Mouse (Mus musculus): ENCODE measurements around the gene Gm7102. TPM values are rescaled to one million over a fixed set of nuclear protein-coding genes. Genes with fewer than 3 reads are reported as not detected.
A peak's percentile ranks its signal among the peaks of the same experiment; 100 is the strongest.
"Not testable (repeated sequence)": the region's sequence is repeated elsewhere in the genome, so short reads cannot be mapped to it uniquely, and the experiment has no call there.

The Gm7102 gene
- not detected in 2 replicates for polyA plus RNA-seq (2016; fragmentation: Nextera tagmentation; extraction: Ambion mirVana)

- H3K9me3 ChIP-seq (replicated peaks): peaks cover 5% of the 10 kb centered on the region; the same call in 1 of the 2 replicates
- H3K9ac ChIP-seq: no peak within 1 kb of the TSS
- peak within 1 kb of the TSS; percentile 47 for H3K4me2 ChIP-seq (replicated peaks)
- no peaks in the 10 kb centered on the region for H3K36me3 ChIP-seq
- H3K4me1 ChIP-seq: no peaks in the 10 kb centered on the region
- ATAC-seq (ENCODE audit: low FRiP score): no peak
- WGBS: 39% methylated on average over 39 of the region's 39 CpGs
- H3K4me3 ChIP-seq: peak within 1 kb of the TSS; percentile 29
- H3K27me3 ChIP-seq: peaks cover 8% of the 10 kb centered on the region; the same call in 1 of the 2 replicates
- no peak within 1 kb of the TSS for H3K27ac ChIP-seq
These were observed at the start of gene Gm7102 for GRCm38 (mm10) chr19:61175756-61176324. TSS of gene Gm7102 (minus strand) at chr19:61176309.

GRCm38 (mm10) chr19:61224678-61225525 is 48.8 kb upstream of the Gm7102 start:
- Histone ChIP-seq H3K4me3 (peak overlapping the region; percentile 64), H3K27ac (no peak overlapping the region), H3K4me1 (peaks cover 4% of the 10 kb centered on the region), H3K9ac (0 out of 2 replicates have a peak overlapping the region, but pooled peaks have one; percentile 32), H3K4me2 (replicated peaks) (peak overlapping the region; percentile 59), H3K9me3 (replicated peaks) (peaks cover 11% of the 10 kb centered on the region; the same call in 1 of the 2 replicates), H3K36me3 (no peaks in the 10 kb centered on the region), H3K27me3 (peaks cover 5% of the 10 kb centered on the region)
- peak; percentile 33 for ATAC-seq (ENCODE audit: low FRiP score)
- WGBS: 33% methylated on average over 51 of the region's 53 CpGs

GRCm38 (mm10) chr19:61223706-61224328 is 47.7 kb upstream of the Gm7102 start:
- H3K27me3 ChIP-seq: peaks cover 5% of the 10 kb centered on the region
- ATAC-seq (ENCODE audit: low FRiP score): no peak
- no peak overlapping the region for H3K27ac ChIP-seq
- peaks cover 4% of the 10 kb centered on the region for H3K4me1 ChIP-seq
- H3K4me2 ChIP-seq (replicated peaks): no peak overlapping the region
- peaks cover 11% of the 10 kb centered on the region; the same call in 1 of the 2 replicates for H3K9me3 ChIP-seq (replicated peaks)
- 96% methylated on average over 6 of the region's 6 CpGs for WGBS
- H3K9ac ChIP-seq: no peak overlapping the region
- H3K36me3 ChIP-seq: no peaks in the 10 kb centered on the region
- H3K4me3 ChIP-seq: no peak overlapping the region

GRCm38 (mm10) chr19:61207506-61207905 is 31.4 kb upstream of the Gm7102 start:
- 82% methylated on average over 6 of the region's 6 CpGs for WGBS

GRCm38 (mm10) chr19:61199836-61200235 is 23.7 kb upstream of the Gm7102 start:
- no peak overlapping the region for H3K27ac ChIP-seq
- H3K36me3 ChIP-seq: no peaks in the 10 kb centered on the region
- H3K9me3 ChIP-seq (replicated peaks): no peaks in the 10 kb centered on the region
- H3K4me1 ChIP-seq: no peaks in the 10 kb centered on the region
- no peak for ATAC-seq (ENCODE audit: low FRiP score)
- no peak overlapping the region for H3K9ac ChIP-seq
- H3K4me2 ChIP-seq (replicated peaks): no peak overlapping the region
- 18% methylated on average over 10 of the region's 10 CpGs for WGBS
- H3K27me3 ChIP-seq: no peaks in the 10 kb centered on the region
- no peak overlapping the region for H3K4me3 ChIP-seq

More at GRCm38 (mm10) chr19:61207506-61207905, 31.4 kb upstream of the Gm7102 start:
- H3K36me3 ChIP-seq; H3K4me2 ChIP-seq (replicated peaks); ATAC-seq (ENCODE audit: low FRiP score); H3K4me3 ChIP-seq; H3K27me3 ChIP-seq; H3K9ac ChIP-seq; H3K4me1 ChIP-seq; H3K9me3 ChIP-seq (replicated peaks); H3K27ac ChIP-seq: not testable (repeated sequence)

DNA sequence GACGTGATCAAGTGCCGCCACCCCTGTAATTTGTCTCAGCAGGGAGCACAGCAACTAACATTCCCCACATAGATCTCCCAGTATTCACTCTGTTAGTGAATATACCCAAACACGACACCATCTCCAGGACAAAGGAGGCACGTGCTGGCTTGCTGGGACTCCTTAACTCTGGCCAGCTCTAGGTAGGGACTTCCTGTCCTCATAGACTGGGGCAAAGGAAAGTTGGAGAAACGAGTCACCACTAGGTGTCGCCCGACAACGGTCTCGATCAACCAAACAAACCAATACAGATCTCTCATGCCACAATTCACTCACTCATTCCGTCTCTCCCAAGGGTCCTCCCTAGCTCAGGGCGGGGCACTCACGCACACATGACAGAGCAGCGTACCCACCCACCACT is 23.2 kb upstream of the Gm7102 start:
- H3K27me3 ChIP-seq: no peaks in the 10 kb centered on the region
- no peaks in the 10 kb centered on the region for H3K4me1 ChIP-seq
- H3K27ac ChIP-seq: no peak overlapping the region
- no peak overlapping the region for H3K4me3 ChIP-seq
- no peak overlapping the region for H3K4me2 ChIP-seq (replicated peaks)
- no peak overlapping the region for H3K9ac ChIP-seq
- H3K36me3 ChIP-seq: no peaks in the 10 kb centered on the region
- H3K9me3 ChIP-seq (replicated peaks): no peaks in the 10 kb centered on the region
- ATAC-seq (ENCODE audit: low FRiP score): no peak
- WGBS: 13% methylated on average over 13 of the region's 13 CpGs

DNA sequence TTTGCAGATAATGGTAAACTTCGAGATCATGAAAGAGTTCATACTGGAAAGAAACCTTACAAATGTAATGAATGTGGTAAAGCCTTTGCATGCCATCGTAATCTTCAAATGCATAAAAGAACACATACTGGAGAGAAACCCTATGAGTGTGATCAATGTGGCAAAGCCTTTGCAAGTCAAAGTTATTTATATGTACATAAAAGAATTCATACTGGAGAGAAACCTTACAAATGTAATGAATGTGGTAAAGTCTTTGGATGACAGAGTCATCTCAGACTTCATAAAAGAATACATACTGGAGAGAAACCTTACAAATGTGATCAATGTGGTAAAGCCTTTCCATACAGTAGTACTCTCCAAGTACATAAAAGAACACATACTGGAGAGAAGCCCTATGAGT is 7.5 kb upstream of the Gm7102 start, which contains the start of gene Gm6020:
TSS of gene Gm6020 (plus strand) at position 301 of the 400 bp plus-strand sequence.
- not testable (repeated sequence) for ATAC-seq (ENCODE audit: low FRiP score); H3K4me2 ChIP-seq (replicated peaks); H3K27ac ChIP-seq; H3K9ac ChIP-seq; H3K36me3 ChIP-seq; H3K4me1 ChIP-seq; H3K27me3 ChIP-seq; H3K4me3 ChIP-seq
- WGBS: 91% methylated on average over 2 of the region's 2 CpGs
- peaks cover 33% of the 10 kb centered on the region for H3K9me3 ChIP-seq (replicated peaks)

DNA sequence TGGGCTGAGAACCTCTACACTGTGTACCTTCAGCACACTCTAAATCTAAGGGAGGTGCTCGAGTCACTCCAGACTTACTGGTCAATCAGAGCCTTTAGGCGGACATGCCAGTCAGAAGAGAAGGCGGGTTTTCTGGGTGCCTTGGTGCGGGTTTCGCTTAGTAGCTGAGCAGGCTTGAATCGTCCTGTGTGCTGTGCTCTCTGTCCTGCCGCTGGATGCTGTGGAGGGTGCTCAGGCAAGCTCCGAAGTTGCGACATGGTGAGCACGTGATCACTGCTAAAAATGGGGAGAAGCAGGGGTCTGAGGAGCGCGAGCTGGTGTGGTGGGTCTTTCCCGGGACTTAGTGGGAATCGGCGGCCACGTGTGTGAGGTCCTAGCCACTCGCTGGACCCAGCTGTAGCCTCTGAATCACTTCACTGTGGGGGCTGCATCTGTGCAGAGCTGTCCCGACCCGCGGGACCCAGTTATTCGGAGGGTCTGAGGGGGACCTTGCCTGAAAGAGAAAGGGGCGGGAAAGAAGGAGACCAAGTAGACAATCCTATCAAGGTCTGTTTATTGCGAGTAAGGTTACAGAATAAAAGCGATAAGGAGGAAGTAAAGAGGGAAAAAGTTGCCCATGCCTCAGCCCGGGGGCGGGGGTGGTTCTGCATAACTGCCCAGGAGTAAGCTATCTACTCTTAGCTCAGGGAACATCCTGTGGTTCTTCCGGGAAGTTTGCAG is 24.2 kb downstream of the Gm7102 start:
- no peaks in the 10 kb centered on the region for H3K9me3 ChIP-seq (replicated peaks)
- H3K4me2 ChIP-seq (replicated peaks): peak overlapping the region; percentile 82
- ATAC-seq (ENCODE audit: low FRiP score): peak; percentile 66
- peaks cover 9% of the 10 kb centered on the region for H3K27me3 ChIP-seq
- H3K4me1 ChIP-seq: peaks cover 9% of the 10 kb centered on the region
- H3K27ac ChIP-seq: no peak overlapping the region
- H3K36me3 ChIP-seq: no peaks in the 10 kb centered on the region
- 10% methylated on average over 27 of the region's 27 CpGs for WGBS
- H3K9ac ChIP-seq: peak overlapping the region; percentile 54
- peak overlapping the region; percentile 38 for H3K4me3 ChIP-seq

DNA sequence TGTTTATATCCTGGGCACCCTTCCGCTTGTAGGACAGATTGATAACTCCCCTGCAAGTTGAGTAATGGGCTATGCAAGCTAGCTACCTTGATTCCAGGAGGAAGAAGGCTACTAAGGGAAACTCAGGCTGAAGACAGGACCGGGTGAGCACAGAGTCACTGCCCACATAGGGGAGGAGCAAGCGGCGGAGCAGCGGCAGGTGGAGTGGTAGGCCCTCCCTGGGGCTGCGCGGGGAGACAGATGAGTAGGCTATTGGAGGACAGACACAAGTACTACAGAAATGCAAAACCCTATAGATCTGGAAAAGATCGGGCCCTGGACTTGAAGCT is 24.8 kb downstream of the Gm7102 start:
- 9% methylated on average over 8 of the region's 8 CpGs for WGBS
- peak; percentile 54 for ATAC-seq (ENCODE audit: low FRiP score)

GRCm38 (mm10) chr19:61141299-61141698 is 34.8 kb downstream of the Gm7102 start:
- H3K4me2 ChIP-seq (replicated peaks): peak overlapping the region; percentile 56
- no peaks in the 10 kb centered on the region; the same call in 1 of the 2 replicates for H3K9me3 ChIP-seq (replicated peaks)
- no peaks in the 10 kb centered on the region for H3K27me3 ChIP-seq
- H3K4me1 ChIP-seq: peaks cover 11% of the 10 kb centered on the region
- peak overlapping the region; percentile 62; the same call in 1 of the 2 replicates for H3K9ac ChIP-seq
- 21% methylated on average over 4 of the region's 4 CpGs for WGBS
- H3K36me3 ChIP-seq: no peaks in the 10 kb centered on the region
- peak overlapping the region; percentile 65 for H3K4me3 ChIP-seq
- H3K27ac ChIP-seq: 0 out of 2 replicates have a peak overlapping the region, but pooled peaks have one; percentile 23
- ATAC-seq (ENCODE audit: low FRiP score): no peak

More for the DNA sequence above, 24.8 kb downstream of the Gm7102 start:
- peak overlapping the region; percentile 54; the same call in 1 of the 2 replicates for H3K9ac ChIP-seq
- no peaks in the 10 kb centered on the region for H3K36me3 ChIP-seq
- H3K27me3 ChIP-seq: peaks cover 9% of the 10 kb centered on the region
- peaks cover 9% of the 10 kb centered on the region for H3K4me1 ChIP-seq
- peak overlapping the region; percentile 38 for H3K4me3 ChIP-seq
- no peaks in the 10 kb centered on the region for H3K9me3 ChIP-seq (replicated peaks)
- no peak overlapping the region for H3K27ac ChIP-seq
- H3K4me2 ChIP-seq (replicated peaks): peak overlapping the region; percentile 82

DNA sequence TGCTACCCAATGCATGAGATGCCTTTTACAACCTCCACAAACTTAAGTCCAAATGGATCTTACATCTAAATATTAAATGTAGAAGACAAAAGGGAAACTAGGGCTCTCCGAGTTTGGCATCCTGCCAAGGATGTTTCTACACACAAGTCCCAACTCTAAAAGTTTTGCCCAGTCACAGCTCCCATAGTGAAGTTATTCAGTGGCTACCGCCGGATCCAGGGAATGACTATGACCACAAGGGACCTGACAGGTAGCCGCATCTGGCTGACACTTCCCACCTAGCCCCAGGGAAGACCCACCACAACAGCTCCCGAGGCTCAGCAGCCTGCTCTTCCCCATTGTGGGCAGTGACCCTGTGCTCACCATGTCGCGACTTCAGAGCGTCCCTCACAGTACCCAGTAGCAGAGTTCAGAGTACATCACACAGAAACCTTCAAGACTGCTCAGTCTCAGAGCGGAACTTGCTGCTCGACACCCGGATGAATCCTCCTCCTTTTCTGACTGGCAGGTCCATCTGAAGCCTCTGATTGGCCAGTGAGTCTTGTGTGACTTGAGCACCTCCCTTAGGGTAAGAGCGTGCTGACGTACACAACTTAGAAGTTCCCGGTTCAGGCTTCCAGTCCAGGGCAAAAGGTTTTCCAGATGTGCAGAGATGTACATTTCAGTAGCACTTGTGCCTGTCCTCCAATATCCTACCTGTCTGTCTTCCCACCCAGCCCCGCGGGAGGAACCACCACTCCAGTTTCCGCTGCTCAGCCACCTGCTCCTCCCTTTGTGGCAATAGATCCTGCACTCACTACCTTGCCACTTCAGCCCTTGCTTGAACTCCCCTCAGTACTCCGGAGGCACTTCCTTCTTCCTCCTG is 35.5 kb downstream of the Gm7102 start, which contains the start of gene Zfp950:
TSS of gene Zfp950 (minus strand) at position 499 of the 865 bp plus-strand sequence.
- H3K4me3 ChIP-seq: peak within 1 kb of the TSS; percentile 65
- WGBS: under 1% methylated on average over 18 of the region's 18 CpGs
- peak within 1 kb of the TSS; percentile 56 for H3K4me2 ChIP-seq (replicated peaks)
- no peaks in the 10 kb centered on the region for H3K27me3 ChIP-seq
- H3K9ac ChIP-seq: peak within 1 kb of the TSS; percentile 77
- H3K27ac ChIP-seq: 0 out of 2 replicates have a peak within 1 kb of the TSS, but pooled peaks have one; percentile 23
- peak; percentile 99 for ATAC-seq (ENCODE audit: low FRiP score)
- H3K4me1 ChIP-seq: peaks cover 11% of the 10 kb centered on the region
- no peaks in the 10 kb centered on the region; the same call in 1 of the 2 replicates for H3K9me3 ChIP-seq (replicated peaks)
- H3K36me3 ChIP-seq: no peaks in the 10 kb centered on the region
